Mouse (Mus musculus) limb, embryonic 14.5 days (tissue): Measurements from ENCODE around the gene Ust. TPM values are rescaled to one million over a fixed set of nuclear protein-coding genes. Genes with fewer than 3 reads are reported as not detected.

Source experiments
- ATAC-seq: fragments of 200-750 bp; cut with Nextera tagmentation; 2 replicates; pipeline ENCODE4 v1.8.0; 2017; ENCODE audit warnings: low read depth, moderate number of reproducible peaks, moderate TSS enrichment; ENCODE audit not compliant: low FRiP score
- DNase-seq: peaks from one replicate; pipeline ENCODE4 v3.0.0-alpha.2; 2015; ENCODE audit warnings: low spot score
- H3K27ac ChIP-seq: fragments of 300-500 bp; sonication (generic); replicated peaks from 2 replicates; pipeline ENCODE4 v1.5.1; 2014; ENCODE audit warnings: low read depth, mild to moderate bottlenecking, low read length, moderate library complexity, mixed read lengths
- H3K27me3 ChIP-seq: fragments of 300-500 bp; sonication (generic); 2 replicates; pipeline ENCODE4 v1.6.1; 2014; ENCODE audit warnings: low read length, mixed read lengths; ENCODE audit not compliant: control insufficient read depth, insufficient read depth
- H3K36me3 ChIP-seq: fragments of 300-500 bp; sonication (generic); 2 replicates; pipeline ENCODE4 v1.6.1; 2014; ENCODE audit warnings: mild to moderate bottlenecking, low read length, moderate library complexity, mixed read lengths; ENCODE audit not compliant: control insufficient read depth, insufficient read depth
- H3K4me1 ChIP-seq: fragments of 300-500 bp; sonication (generic); 2 replicates; pipeline ENCODE4 v1.6.1; 2014; ENCODE audit warnings: antibody characterized with exemption, low read length, mixed read lengths; ENCODE audit not compliant: control insufficient read depth, insufficient read depth
- H3K4me2 ChIP-seq: fragments of 300-500 bp; sonication (generic); replicated peaks from 2 replicates; pipeline ENCODE4 v1.6.1; 2014; ENCODE audit warnings: low read depth, mild to moderate bottlenecking, low read length, moderate library complexity; ENCODE audit not compliant: severe bottlenecking
- H3K4me3 ChIP-seq: fragments of 300-500 bp; sonication (generic); replicated peaks from 2 replicates; pipeline ENCODE4 v1.5.1; 2014; ENCODE audit warnings: low read length
- H3K9ac ChIP-seq: fragments of 300-500 bp; sonication (generic); 2 replicates; pipeline ENCODE4 v1.6.1; 2014; ENCODE audit warnings: mild to moderate bottlenecking, low read depth, low read length, moderate library complexity; ENCODE audit not compliant: severe bottlenecking
- H3K9me3 ChIP-seq: fragments of 300-500 bp; sonication (generic); 2 replicates; pipeline ENCODE4 v1.6.1; 2016; ENCODE audit warnings: low read length; ENCODE audit not compliant: control insufficient read depth
- POLR2A ChIP-seq: fragments of 200-500 bp; IDR thresholded peaks from 2 replicates; pipeline ENCODE4 v1.8.0; 2012; ENCODE audit warnings: inconsistent platforms, mild to moderate bottlenecking, moderate library complexity, borderline replicate concordance; ENCODE audit not compliant: insufficient read depth, insufficient read length; ENCODE audit errors: extremely low read depth
- WGBS: fragments of 180-500 bp; shearing (Covaris S2); extraction: QIAGEN DNeasy Blood & Tissue Kit; methylation state at CpG from one replicate; pipeline ENCODE4 v1.1.7; 2014; 5-methylcytosine and 5-hydroxymethylcytosine counted together
- polyA plus RNA-seq, 2 experiments: library from polyadenylated mRNA; depleted of rRNA in 1 of 2; stranded (reverse) in 1 of 2; unstranded in 1 of 2; fragments of >200 nt; fragmentation: Nextera tagmentation in 1 of 2; extraction: Ambion mirVana in 1 of 2; gene quantifications; 2 replicates each; pipeline versions ENCODE4 v1.2.1 to v1.2.3; 2012 to 2014

Ust gene
- polyA plus RNA-seq, 2 experiments, result 9.9 to 14.5 TPM

GRCm38 (mm10) chr10:8224641-8225040 lies 294.0 kb downstream of the Ust start:
- TF ChIP-seq POLR2A, result no peak
- H3K27me3 ChIP-seq, result no peaks in the 10 kb centered on the region
- WGBS, result 68% methylated on average over 2 of the region's 2 CpGs
- H3K27ac ChIP-seq, result no peak overlapping the region
- H3K4me3 ChIP-seq, result no peak overlapping the region
- H3K4me2 ChIP-seq, result no peak overlapping the region
- ATAC-seq, result no peak
- peaks cover 4% of the 10 kb centered on the region; the same call in 1 of the 2 replicates for H3K4me1 ChIP-seq
- no peaks in the 10 kb centered on the region for H3K36me3 ChIP-seq
- DNase-seq, result no peak
- no peaks in the 10 kb centered on the region for H3K9me3 ChIP-seq
- H3K9ac ChIP-seq, result no peak overlapping the region

GRCm38 (mm10) chr10:8224046-8224445 lies 294.6 kb downstream of the Ust start:
- no peaks in the 10 kb centered on the region for H3K27me3 ChIP-seq
- H3K4me3 ChIP-seq, result no peak overlapping the region
- 0 out of 2 replicates have a peak, but pooled peaks have one; percentile 23 for ATAC-seq
- no peak for DNase-seq
- no peak overlapping the region for H3K27ac ChIP-seq
- WGBS, result 8% methylated on average over 8 of the region's 8 CpGs
- H3K4me2 ChIP-seq, result no peak overlapping the region
- H3K4me1 ChIP-seq, result peaks cover 4% of the 10 kb centered on the region; the same call in 1 of the 2 replicates
- no peak overlapping the region for H3K9ac ChIP-seq
- no peaks in the 10 kb centered on the region for H3K9me3 ChIP-seq
- H3K36me3 ChIP-seq, result no peaks in the 10 kb centered on the region
- no peak for TF ChIP-seq POLR2A

- H3K4me1 ChIP-seq, result peaks cover 20% of the 10 kb centered on the region
- H3K36me3 ChIP-seq, result no peaks in the 10 kb centered on the region
- H3K4me3 ChIP-seq, result no peak overlapping the region
- no peaks in the 10 kb centered on the region for H3K9me3 ChIP-seq
- TF ChIP-seq POLR2A, result no peak
- H3K27me3 ChIP-seq, result no peaks in the 10 kb centered on the region
- no peak overlapping the region for H3K27ac ChIP-seq
- ATAC-seq (no peak), DNase-seq (no peak)
- no peak overlapping the region for H3K4me2 ChIP-seq
- H3K9ac ChIP-seq, result no peak overlapping the region
- WGBS, result 35% methylated on average over 8 of the region's 8 CpGs
These were observed 301.7 kb downstream of the Ust start for GRCm38 (mm10) chr10:8216946-8217345.

GRCm38 (mm10) chr10:8215181-8215580 lies 303.4 kb downstream of the Ust start:
- WGBS, result 83% methylated on average over 3 of the region's 3 CpGs

GRCm38 (mm10) chr10:8213906-8214421 lies 304.7 kb downstream of the Ust start:
- WGBS, result 13% methylated on average over 16 of the region's 16 CpGs
- 0 out of 2 replicates have a peak overlapping the region, but pooled peaks have one; percentile 1 for H3K4me3 ChIP-seq
- H3K4me2 ChIP-seq, result peak overlapping the region; percentile 30; the same call in 1 of the 2 replicates
- TF ChIP-seq POLR2A, result no peak
- no peaks in the 10 kb centered on the region for H3K36me3 ChIP-seq
- no peak overlapping the region for H3K9ac ChIP-seq
- no peak for ATAC-seq
- peak overlapping the region; percentile 65; the same call in 1 of the 2 replicates for H3K27ac ChIP-seq
- H3K9me3 ChIP-seq, result no peaks in the 10 kb centered on the region
- no peak for DNase-seq
- peaks cover 23% of the 10 kb centered on the region for H3K4me1 ChIP-seq
- H3K27me3 ChIP-seq, result no peaks in the 10 kb centered on the region

More at GRCm38 (mm10) chr10:8215181-8215580, 303.4 kb downstream of the Ust start:
- H3K4me3 ChIP-seq, result no peak overlapping the region
- no peaks in the 10 kb centered on the region for H3K9me3 ChIP-seq
- no peak for ATAC-seq
- no peak for DNase-seq
- no peak overlapping the region for H3K9ac ChIP-seq
- no peaks in the 10 kb centered on the region for H3K36me3 ChIP-seq
- no peaks in the 10 kb centered on the region for H3K27me3 ChIP-seq
- H3K27ac ChIP-seq, result no peak overlapping the region
- no peak overlapping the region for H3K4me2 ChIP-seq
- H3K4me1 ChIP-seq, result peaks cover 23% of the 10 kb centered on the region
- TF ChIP-seq POLR2A, result no peak
